Mouse (Mus musculus): ENCODE data around the gene Gm42906. TPM values are rescaled to one million over a fixed set of nuclear protein-coding genes. Genes with fewer than 3 reads are reported as not detected.

Gene Gm42906
- polyA plus RNA-seq, 1 experiment: not detected

GRCm38 (mm10) chr5:151028906-151029305 lies 399.1 kb downstream of the Gm42906 start:
- Histone ChIP-seq H3ac (ENCODE audit: control insufficient read depth, insufficient read length, low read depth) (no peak overlapping the region), H3K27me3 (ENCODE audit: control insufficient read depth, insufficient read depth, insufficient read length) (no peaks in the 10 kb centered on the region), H3K4me3 (ENCODE audit: insufficient read depth, poor library complexity, severe bottlenecking) (no peak overlapping the region), H3K79me3 (ENCODE audit: low read depth) (no peaks in the 10 kb centered on the region), H3K79me2 (ENCODE audit: control insufficient read depth, insufficient read depth) (no peaks in the 10 kb centered on the region), H3K36me3 (ENCODE audit: control insufficient read depth, insufficient read depth) (no peaks in the 10 kb centered on the region)
- TF ChIP-seq CTCF (IDR thresholded peaks at IDR 0.05; ENCODE audit: control insufficient read depth, insufficient read depth, insufficient read length) (no peak), MAX (IDR thresholded peaks at IDR 0.05) (no peak), FOSL1 (IDR thresholded peaks at IDR 0.05; ENCODE audit: insufficient read depth, low read length, poor library complexity, severe bottlenecking) (no peak), MYOG (IDR thresholded peaks at IDR 0.05; ENCODE audit: control insufficient read depth, extremely low read depth, insufficient read length) (no peak), MYOD1 (IDR thresholded peaks at IDR 0.05; ENCODE audit: control insufficient read depth, insufficient read length, low read depth) (no peak), USF1 (IDR thresholded peaks at IDR 0.05; ENCODE audit: low read depth) (no peak), CEBPB (IDR thresholded peaks at IDR 0.05; ENCODE audit: low read depth) (no peak)

GRCm38 (mm10) chr5:151027171-151027570 lies 400.8 kb downstream of the Gm42906 start:
- no peaks in the 10 kb centered on the region for H3K79me3 ChIP-seq (ENCODE audit: low read depth)
- no peaks in the 10 kb centered on the region for H3K79me2 ChIP-seq (ENCODE audit: control insufficient read depth, insufficient read depth)
- no peaks in the 10 kb centered on the region for H3K27me3 ChIP-seq (ENCODE audit: control insufficient read depth, insufficient read depth, insufficient read length)
- no peak for TF ChIP-seq CTCF (IDR thresholded peaks at IDR 0.05; ENCODE audit: control insufficient read depth, insufficient read depth, insufficient read length)
- TF ChIP-seq USF1 (IDR thresholded peaks at IDR 0.05; ENCODE audit: low read depth): no peak
- TF ChIP-seq CEBPB (IDR thresholded peaks at IDR 0.05; ENCODE audit: low read depth): no peak
- TF ChIP-seq MYOG (IDR thresholded peaks at IDR 0.05; ENCODE audit: control insufficient read depth, extremely low read depth, insufficient read length): no peak
- no peak for TF ChIP-seq MYOD1 (IDR thresholded peaks at IDR 0.05; ENCODE audit: control insufficient read depth, insufficient read length, low read depth)
- no peak for TF ChIP-seq MAX (IDR thresholded peaks at IDR 0.05)
- no peak for TF ChIP-seq FOSL1 (IDR thresholded peaks at IDR 0.05; ENCODE audit: insufficient read depth, low read length, poor library complexity, severe bottlenecking)
- H3K4me3 ChIP-seq (ENCODE audit: insufficient read depth, poor library complexity, severe bottlenecking): no peak overlapping the region
- H3ac ChIP-seq (ENCODE audit: control insufficient read depth, insufficient read length, low read depth): no peak overlapping the region
- H3K36me3 ChIP-seq (ENCODE audit: control insufficient read depth, insufficient read depth): no peaks in the 10 kb centered on the region

GRCm38 (mm10) chr5:151026069-151026468 lies 401.9 kb downstream of the Gm42906 start:
- TF ChIP-seq MYOG (IDR thresholded peaks at IDR 0.05; ENCODE audit: control insufficient read depth, extremely low read depth, insufficient read length): no peak

GRCm38 (mm10) chr5:151024483-151024882 lies 403.5 kb downstream of the Gm42906 start:
- Histone ChIP-seq H3ac (ENCODE audit: control insufficient read depth, insufficient read length, low read depth) (no peak overlapping the region), H3K27me3 (ENCODE audit: control insufficient read depth, insufficient read depth, insufficient read length) (no peaks in the 10 kb centered on the region), H3K79me2 (ENCODE audit: control insufficient read depth, insufficient read depth) (no peaks in the 10 kb centered on the region), H3K79me3 (ENCODE audit: low read depth) (no peaks in the 10 kb centered on the region), H3K36me3 (ENCODE audit: control insufficient read depth, insufficient read depth) (no peaks in the 10 kb centered on the region), H3K4me3 (ENCODE audit: insufficient read depth, poor library complexity, severe bottlenecking) (no peak overlapping the region)
- TF ChIP-seq CEBPB (IDR thresholded peaks at IDR 0.05; ENCODE audit: low read depth) (no peak), MAX (IDR thresholded peaks at IDR 0.05) (no peak), MYOG (IDR thresholded peaks at IDR 0.05; ENCODE audit: control insufficient read depth, extremely low read depth, insufficient read length) (no peak)

More at GRCm38 (mm10) chr5:151026069-151026468, 401.9 kb downstream of the Gm42906 start:
- Histone ChIP-seq H3K27me3 (ENCODE audit: control insufficient read depth, insufficient read depth, insufficient read length) (no peaks in the 10 kb centered on the region), H3K79me3 (ENCODE audit: low read depth) (no peaks in the 10 kb centered on the region), H3K36me3 (ENCODE audit: control insufficient read depth, insufficient read depth) (no peaks in the 10 kb centered on the region), H3K79me2 (ENCODE audit: control insufficient read depth, insufficient read depth) (no peaks in the 10 kb centered on the region), H3K4me3 (ENCODE audit: insufficient read depth, poor library complexity, severe bottlenecking) (no peak overlapping the region), H3ac (ENCODE audit: control insufficient read depth, insufficient read length, low read depth) (no peak overlapping the region)

- Histone ChIP-seq H3ac (ENCODE audit: control insufficient read depth, insufficient read length, low read depth) (no peak overlapping the region), H3K36me3 (ENCODE audit: control insufficient read depth, insufficient read depth) (no peaks in the 10 kb centered on the region), H3K27me3 (ENCODE audit: control insufficient read depth, insufficient read depth, insufficient read length) (no peaks in the 10 kb centered on the region), H3K4me3 (ENCODE audit: insufficient read depth, poor library complexity, severe bottlenecking) (no peak overlapping the region), H3K79me3 (ENCODE audit: low read depth) (no peaks in the 10 kb centered on the region), H3K79me2 (ENCODE audit: control insufficient read depth, insufficient read depth) (no peaks in the 10 kb centered on the region)
- TF ChIP-seq MYOD1 (IDR thresholded peaks at IDR 0.05; ENCODE audit: control insufficient read depth, insufficient read length, low read depth): no peak
These were observed 404.5 kb downstream of the Gm42906 start for GRCm38 (mm10) chr5:151023461-151023860.

- no peak overlapping the region for H3ac ChIP-seq (ENCODE audit: control insufficient read depth, insufficient read length, low read depth)
- no peaks in the 10 kb centered on the region for H3K79me3 ChIP-seq (ENCODE audit: low read depth)
- H3K36me3 ChIP-seq (ENCODE audit: control insufficient read depth, insufficient read depth): no peaks in the 10 kb centered on the region
- no peaks in the 10 kb centered on the region for H3K27me3 ChIP-seq (ENCODE audit: control insufficient read depth, insufficient read depth, insufficient read length)
- TF ChIP-seq MAX (IDR thresholded peaks at IDR 0.05) (no peak), USF1 (IDR thresholded peaks at IDR 0.05; ENCODE audit: low read depth) (no peak), CTCF (IDR thresholded peaks at IDR 0.05; ENCODE audit: control insufficient read depth, insufficient read depth, insufficient read length) (no peak), MYOD1 (IDR thresholded peaks at IDR 0.05; ENCODE audit: control insufficient read depth, insufficient read length, low read depth) (no peak), MYOG (IDR thresholded peaks at IDR 0.05; ENCODE audit: control insufficient read depth, extremely low read depth, insufficient read length) (no peak), CEBPB (IDR thresholded peaks at IDR 0.05; ENCODE audit: low read depth) (no peak), FOSL1 (IDR thresholded peaks at IDR 0.05; ENCODE audit: insufficient read depth, low read length, poor library complexity, severe bottlenecking) (no peak)
- no peaks in the 10 kb centered on the region for H3K79me2 ChIP-seq (ENCODE audit: control insufficient read depth, insufficient read depth)
- no peak overlapping the region for H3K4me3 ChIP-seq (ENCODE audit: insufficient read depth, poor library complexity, severe bottlenecking)
These were observed 405.0 kb downstream of the Gm42906 start for GRCm38 (mm10) chr5:151022939-151023338.

Data from C2C12 (cell line).